Mouse (Mus musculus): Measurements from ENCODE around the gene Sgms1. TPM values are rescaled to one million over a fixed set of nuclear protein-coding genes. Genes with fewer than 3 reads are reported as not detected.
"Not testable (repeated sequence)": the region's sequence is repeated elsewhere in the genome, so short reads cannot be mapped to it uniquely, and the experiment has no call there.

The Sgms1 gene
- total RNA-seq, 2 experiments from 2014 or later: 55.6 to 56.4 TPM

- no peak for DNase-seq (ENCODE audit: low spot score)
Observed at GRCm38 (mm10) chr19:32358699-32359517, 30.6 kb downstream of the Sgms1 start.

- not testable (repeated sequence) for DNase-seq (ENCODE audit: low spot score)
Observed at GRCm38 (mm10) chr19:32358011-32358410, 31.5 kb downstream of the Sgms1 start.

- DNase-seq (ENCODE audit: low spot score): peak; percentile 76
Observed at GRCm38 (mm10) chr19:32356166-32356565, 33.3 kb downstream of the Sgms1 start.

DNA sequence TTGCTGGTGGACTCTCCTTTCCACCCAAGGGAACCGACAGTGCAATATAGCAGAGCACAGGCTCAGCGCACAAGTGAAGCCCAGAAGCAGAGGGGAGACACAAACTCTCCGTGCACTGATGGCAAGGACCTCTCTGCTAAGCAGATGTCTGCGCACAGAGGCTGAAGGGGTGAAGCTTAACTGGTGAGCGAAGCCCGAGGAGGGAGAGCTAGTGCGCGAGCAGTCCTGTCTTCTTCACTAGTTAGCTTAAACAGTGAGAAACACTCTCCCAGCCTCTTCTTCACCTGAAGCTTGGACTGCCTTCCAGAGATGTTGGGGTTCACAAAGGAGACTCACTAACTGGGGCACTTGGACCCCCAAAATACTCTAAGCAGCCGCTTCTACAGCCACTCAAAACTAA is 36.1 kb downstream of the Sgms1 start:
- no peak for DNase-seq (ENCODE audit: low spot score)

GRCm38 (mm10) chr19:32348955-32349654 is 40.4 kb downstream of the Sgms1 start:
- no peak for DNase-seq (ENCODE audit: low spot score)

DNA sequence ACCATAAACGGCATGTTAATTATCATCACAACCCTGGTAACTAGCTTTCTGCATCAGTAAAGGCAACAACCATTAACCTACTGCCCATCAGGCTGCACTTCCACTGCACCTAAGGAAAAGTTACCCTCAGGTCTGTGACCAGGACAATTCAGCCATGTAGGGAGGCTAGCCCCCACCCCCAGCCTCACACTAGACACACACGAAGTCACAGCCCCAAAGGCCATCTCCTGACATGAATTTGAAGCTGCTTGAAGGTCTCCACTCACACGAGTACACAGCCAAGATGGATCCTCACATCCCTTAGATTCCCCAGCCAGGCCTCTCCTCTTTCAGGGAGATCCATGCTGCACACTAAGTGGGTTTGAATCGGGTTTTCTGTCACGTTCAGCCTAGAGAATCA is 42.0 kb downstream of the Sgms1 start:
- no peak for DNase-seq (ENCODE audit: low spot score)

DNA sequence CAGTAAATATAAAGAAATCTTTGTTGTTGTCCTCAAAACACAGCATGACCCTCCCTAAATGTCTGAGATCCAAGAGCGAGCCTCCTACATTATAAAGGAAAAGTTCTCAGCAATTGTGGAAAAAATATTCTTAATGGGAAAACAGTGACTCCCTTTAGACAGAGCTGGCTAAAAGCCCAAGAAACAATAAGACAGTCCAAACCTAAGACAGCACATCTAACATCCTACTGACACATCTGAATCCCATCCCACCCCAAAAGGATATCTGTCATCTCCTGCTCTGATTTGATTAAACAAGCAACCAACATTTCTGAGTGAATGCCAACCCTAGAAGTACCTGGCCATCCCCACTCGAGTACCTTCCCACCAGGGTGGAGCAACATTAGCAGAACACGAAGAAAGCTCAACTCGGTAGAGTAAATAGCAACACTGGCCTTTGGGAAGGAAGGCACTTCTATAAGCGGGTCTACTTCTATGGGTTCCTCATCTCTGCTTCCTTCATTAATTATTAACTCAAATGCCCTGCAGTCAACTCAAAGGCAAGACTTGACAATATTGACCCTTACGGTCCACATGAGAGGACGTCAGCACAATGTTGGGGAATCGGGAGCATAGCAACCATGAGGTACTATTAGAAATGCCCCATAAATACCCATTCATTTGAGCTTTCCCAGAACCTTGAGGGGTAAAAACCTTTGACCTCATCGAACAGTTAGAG is 42.7 kb downstream of the Sgms1 start:
- no peak for DNase-seq (ENCODE audit: low spot score)

- DNase-seq (ENCODE audit: low spot score): peak; percentile 66
Observed at GRCm38 (mm10) chr19:32346176-32346575, 43.3 kb downstream of the Sgms1 start.

GRCm38 (mm10) chr19:32345181-32345745 is 44.3 kb downstream of the Sgms1 start:
- DNase-seq (ENCODE audit: low spot score): no peak

DNA sequence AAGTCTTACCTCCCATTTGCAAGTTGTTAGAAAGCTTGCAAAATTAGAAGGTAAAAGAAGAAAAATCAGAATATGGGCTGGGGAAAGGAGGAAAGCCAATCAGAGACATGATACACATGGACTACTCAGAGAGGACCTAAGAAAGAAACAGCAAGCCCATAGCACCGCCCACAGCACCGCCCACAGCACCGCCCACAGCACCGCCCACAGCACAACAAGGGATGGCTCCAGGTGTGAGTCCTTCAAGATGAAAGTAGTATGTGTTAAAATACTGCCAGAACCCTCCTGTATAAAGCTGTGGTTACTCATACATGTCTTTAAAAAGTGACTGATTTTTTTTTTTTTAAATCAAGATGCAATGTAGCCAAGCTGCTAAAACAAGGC is 44.8 kb downstream of the Sgms1 start:
- no peak for DNase-seq (ENCODE audit: low spot score)

- no peak for DNase-seq (ENCODE audit: low spot score)
Observed at GRCm38 (mm10) chr19:32343937-32344737, 45.4 kb downstream of the Sgms1 start.

GRCm38 (mm10) chr19:32342436-32342835 is 47.1 kb downstream of the Sgms1 start:
- no peak for DNase-seq (ENCODE audit: low spot score)

GRCm38 (mm10) chr19:32341091-32341490 is 48.4 kb downstream of the Sgms1 start:
- DNase-seq (ENCODE audit: low spot score): no peak

DNA sequence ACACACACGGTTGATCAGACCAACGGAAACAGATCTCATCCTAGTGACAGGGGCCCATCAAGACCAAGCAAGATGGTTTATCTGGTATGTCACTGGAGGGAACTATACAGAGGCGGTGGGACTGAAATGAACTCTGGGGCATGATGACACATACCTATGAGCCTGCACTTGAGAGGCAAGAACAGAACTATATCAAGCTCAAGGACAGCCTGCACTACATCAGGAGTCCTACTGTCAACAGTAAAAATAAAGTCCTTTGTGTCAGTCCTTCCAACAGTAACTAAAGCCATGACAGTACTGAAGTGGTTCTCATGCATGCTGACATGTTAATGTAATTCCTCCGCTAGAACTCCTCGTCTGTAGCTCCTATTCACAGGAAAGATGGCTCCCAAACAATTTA is 49.3 kb downstream of the Sgms1 start:
- DNase-seq (ENCODE audit: low spot score): no peak

GRCm38 (mm10) chr19:32337708-32338107 is 51.8 kb downstream of the Sgms1 start:
- no peak for DNase-seq (ENCODE audit: low spot score)

- no peak for DNase-seq (ENCODE audit: low spot score)
Observed at GRCm38 (mm10) chr19:32334751-32335150, 54.8 kb downstream of the Sgms1 start.

DNA sequence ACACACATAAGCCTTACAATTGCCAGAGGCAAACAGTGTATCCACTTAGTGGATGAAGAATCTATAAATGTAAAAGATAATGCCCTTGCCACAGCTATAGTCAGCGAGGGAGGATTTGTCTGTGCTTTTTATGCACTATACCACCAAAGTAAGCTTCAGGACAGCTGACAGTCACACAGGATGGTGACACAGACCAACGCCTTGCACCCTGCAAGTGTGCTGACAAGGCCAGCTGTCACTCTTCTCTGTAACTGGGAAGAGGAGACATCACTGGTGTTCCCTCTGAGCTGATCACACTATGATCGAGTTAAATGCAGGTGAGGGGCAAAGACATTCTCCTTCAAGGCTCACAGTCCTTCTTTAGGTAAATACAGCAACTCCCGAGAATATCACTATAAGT is 56.0 kb downstream of the Sgms1 start:
- no peak for DNase-seq (ENCODE audit: low spot score)

- DNase-seq (ENCODE audit: low spot score): no peak
Observed at GRCm38 (mm10) chr19:32332779-32333460, 56.6 kb downstream of the Sgms1 start.

DNA sequence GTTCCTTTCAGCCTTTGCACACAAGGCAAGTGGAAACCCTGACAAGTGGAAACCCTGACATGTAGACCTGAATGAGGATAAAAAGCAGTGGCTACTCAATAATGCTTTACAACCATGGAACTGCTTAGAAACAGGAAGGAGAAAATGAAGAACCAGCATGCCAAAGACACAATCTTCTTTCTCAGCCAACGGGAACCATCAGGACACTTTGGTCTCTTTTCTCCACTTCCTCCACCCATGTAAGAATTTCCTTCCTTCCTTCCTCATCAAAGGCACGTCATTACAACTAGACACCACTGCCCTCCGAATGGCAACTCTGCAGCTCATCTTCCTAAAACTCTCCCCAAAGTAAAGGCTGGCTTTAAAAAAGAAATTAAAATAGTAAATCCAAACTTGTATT is 59.3 kb downstream of the Sgms1 start:
- no peak for DNase-seq (ENCODE audit: low spot score)

- no peak for DNase-seq (ENCODE audit: low spot score)
Observed at GRCm38 (mm10) chr19:32329511-32329910, 60.0 kb downstream of the Sgms1 start.
